Mouse (Mus musculus): ENCODE measurements around the gene Ibtk.

Ibtk gene

GRCm38 (mm10) chr9:85695606-85696005 is 53.5 kb downstream of the Ibtk start:
- no peak for DNase-seq

GRCm38 (mm10) chr9:85693231-85694116 is 55.7 kb downstream of the Ibtk start:
- DNase-seq: no peak

GRCm38 (mm10) chr9:85685010-85685409 is 64.1 kb downstream of the Ibtk start:
- DNase-seq: no peak

- DNase-seq: no peak
Observed at GRCm38 (mm10) chr9:85675131-85675905, 73.8 kb downstream of the Ibtk start.

GRCm38 (mm10) chr9:85673907-85674481 is 75.1 kb downstream of the Ibtk start:
- DNase-seq: no peak

- no peak for DNase-seq
Observed at GRCm38 (mm10) chr9:85671582-85672331, 77.4 kb downstream of the Ibtk start.

GRCm38 (mm10) chr9:85664316-85664715 is 84.8 kb downstream of the Ibtk start:
- no peak for DNase-seq

- DNase-seq: no peak
Observed at GRCm38 (mm10) chr9:85663810-85664209, 85.3 kb downstream of the Ibtk start.

GRCm38 (mm10) chr9:85663091-85663490 is 86.0 kb downstream of the Ibtk start:
- no peak for DNase-seq

- DNase-seq: no peak
Observed at GRCm38 (mm10) chr9:85653401-85653800, 95.7 kb downstream of the Ibtk start.

- DNase-seq: no peak
Observed at GRCm38 (mm10) chr9:85638276-85638675, 110.9 kb downstream of the Ibtk start.
